Mouse (Mus musculus): Measurements from ENCODE around the gene Zc3h18. TPM values are rescaled to one million over a fixed set of nuclear protein-coding genes. Genes with fewer than 3 reads are reported as not detected.

The Zc3h18 gene
- polyA plus RNA-seq, 1 experiment from 2014 or later: 30.6 TPM

- ATAC-seq (ENCODE audit: low FRiP score): no peak
- Histone ChIP-seq H3K27ac (replicated peaks) (no peak overlapping the region), H3K36me3 (no peaks in the 10 kb centered on the region), H3K4me2 (no peak overlapping the region), H3K4me3 (replicated peaks) (no peak overlapping the region), H3K9me3 (replicated peaks) (no peaks in the 10 kb centered on the region), H3K27me3 (replicated peaks) (peaks cover 75% of the 10 kb centered on the region), H3K9ac (replicated peaks) (no peak overlapping the region), H3K4me1 (peaks cover 33% of the 10 kb centered on the region)
- 58% methylated on average over 6 of the region's 6 CpGs for WGBS
Measured at GRCm38 (mm10) chr8:122338852-122339251, 37.6 kb upstream of the Zc3h18 start.

GRCm38 (mm10) chr8:122340761-122341160, 35.6 kb upstream of the Zc3h18 start:
- 83% methylated on average over 3 of the region's 3 CpGs for WGBS
- peaks cover 60% of the 10 kb centered on the region for H3K27me3 ChIP-seq (replicated peaks)
- H3K36me3 ChIP-seq: no peaks in the 10 kb centered on the region
- H3K4me3 ChIP-seq (replicated peaks): no peak overlapping the region
- H3K9ac ChIP-seq (replicated peaks): no peak overlapping the region
- H3K4me2 ChIP-seq: no peak overlapping the region
- H3K9me3 ChIP-seq (replicated peaks): no peaks in the 10 kb centered on the region
- no peak for ATAC-seq (ENCODE audit: low FRiP score)
- H3K4me1 ChIP-seq: peaks cover 40% of the 10 kb centered on the region
- H3K27ac ChIP-seq (replicated peaks): no peak overlapping the region

GRCm38 (mm10) chr8:122341790-122342189, 34.6 kb upstream of the Zc3h18 start:
- 88% methylated on average over 6 of the region's 6 CpGs for WGBS
- peaks cover 53% of the 10 kb centered on the region for H3K27me3 ChIP-seq (replicated peaks)
- no peak for ATAC-seq (ENCODE audit: low FRiP score)
- H3K27ac ChIP-seq (replicated peaks): no peak overlapping the region
- H3K9me3 ChIP-seq (replicated peaks): no peaks in the 10 kb centered on the region
- H3K4me1 ChIP-seq: peaks cover 29% of the 10 kb centered on the region
- no peak overlapping the region for H3K4me2 ChIP-seq
- H3K4me3 ChIP-seq (replicated peaks): no peak overlapping the region
- no peak overlapping the region for H3K9ac ChIP-seq (replicated peaks)
- H3K36me3 ChIP-seq: no peaks in the 10 kb centered on the region

- 43% methylated on average over 5 of the region's 5 CpGs for WGBS
- ATAC-seq (ENCODE audit: low FRiP score): no peak
- H3K36me3 ChIP-seq: no peaks in the 10 kb centered on the region
- H3K4me1 ChIP-seq: peaks cover 27% of the 10 kb centered on the region
- H3K9ac ChIP-seq (replicated peaks): no peak overlapping the region
- H3K4me2 ChIP-seq: 0 out of 2 replicates have a peak overlapping the region, but pooled peaks have one; percentile 54
- H3K4me3 ChIP-seq (replicated peaks): no peak overlapping the region
- H3K27ac ChIP-seq (replicated peaks): no peak overlapping the region
- H3K9me3 ChIP-seq (replicated peaks): no peaks in the 10 kb centered on the region
- peaks cover 47% of the 10 kb centered on the region for H3K27me3 ChIP-seq (replicated peaks)
Measured at GRCm38 (mm10) chr8:122342362-122342761, 34.0 kb upstream of the Zc3h18 start.

GRCm38 (mm10) chr8:122342806-122343209, 33.6 kb upstream of the Zc3h18 start:
- no peak overlapping the region for H3K9ac ChIP-seq (replicated peaks)
- no peaks in the 10 kb centered on the region for H3K36me3 ChIP-seq
- H3K4me2 ChIP-seq: peak overlapping the region; percentile 54
- H3K4me3 ChIP-seq (replicated peaks): no peak overlapping the region
- 4% methylated on average over 9 of the region's 9 CpGs for WGBS
- no peak overlapping the region for H3K27ac ChIP-seq (replicated peaks)
- peaks cover 43% of the 10 kb centered on the region for H3K27me3 ChIP-seq (replicated peaks)
- H3K9me3 ChIP-seq (replicated peaks): no peaks in the 10 kb centered on the region
- H3K4me1 ChIP-seq: peaks cover 31% of the 10 kb centered on the region
- ATAC-seq (ENCODE audit: low FRiP score): no peak

GRCm38 (mm10) chr8:122343341-122343740, 33.1 kb upstream of the Zc3h18 start:
- Histone ChIP-seq H3K27me3 (replicated peaks) (peaks cover 38% of the 10 kb centered on the region), H3K27ac (replicated peaks) (no peak overlapping the region), H3K36me3 (no peaks in the 10 kb centered on the region), H3K4me3 (replicated peaks) (peak overlapping the region; percentile 21), H3K4me1 (peaks cover 33% of the 10 kb centered on the region), H3K9ac (replicated peaks) (peak overlapping the region; percentile 28; the same call in 1 of the 2 replicates), H3K9me3 (replicated peaks) (no peaks in the 10 kb centered on the region), H3K4me2 (peak overlapping the region; percentile 54)
- no peak for ATAC-seq (ENCODE audit: low FRiP score)
- WGBS: 4% methylated on average over 11 of the region's 11 CpGs

GRCm38 (mm10) chr8:122343758-122344157, 32.7 kb upstream of the Zc3h18 start:
- no peak for ATAC-seq (ENCODE audit: low FRiP score)
- H3K4me1 ChIP-seq: peaks cover 33% of the 10 kb centered on the region
- H3K27me3 ChIP-seq (replicated peaks): peaks cover 35% of the 10 kb centered on the region
- no peaks in the 10 kb centered on the region for H3K9me3 ChIP-seq (replicated peaks)
- under 1% methylated on average over 14 of the region's 14 CpGs for WGBS
- no peaks in the 10 kb centered on the region for H3K36me3 ChIP-seq
- peak overlapping the region; percentile 54 for H3K4me2 ChIP-seq
- H3K4me3 ChIP-seq (replicated peaks): peak overlapping the region; percentile 21
- no peak overlapping the region for H3K27ac ChIP-seq (replicated peaks)
- peak overlapping the region; percentile 28; the same call in 1 of the 2 replicates for H3K9ac ChIP-seq (replicated peaks)

- Histone ChIP-seq H3K4me3 (replicated peaks) (no peak overlapping the region), H3K9me3 (replicated peaks) (no peaks in the 10 kb centered on the region), H3K27me3 (replicated peaks) (peaks cover 31% of the 10 kb centered on the region), H3K4me2 (no peak overlapping the region), H3K27ac (replicated peaks) (no peak overlapping the region), H3K9ac (replicated peaks) (no peak overlapping the region), H3K36me3 (no peaks in the 10 kb centered on the region), H3K4me1 (peaks cover 33% of the 10 kb centered on the region)
- ATAC-seq (ENCODE audit: low FRiP score): no peak
- WGBS: 6% methylated on average over 3 of the region's 5 CpGs
Measured at GRCm38 (mm10) chr8:122344219-122344618, 32.2 kb upstream of the Zc3h18 start.

GRCm38 (mm10) chr8:122345181-122346095, 31.0 kb upstream of the Zc3h18 start:
- peaks cover 29% of the 10 kb centered on the region for H3K27me3 ChIP-seq (replicated peaks)
- 54% methylated on average over 12 of the region's 12 CpGs for WGBS
- no peak overlapping the region for H3K9ac ChIP-seq (replicated peaks)
- H3K9me3 ChIP-seq (replicated peaks): no peaks in the 10 kb centered on the region
- H3K36me3 ChIP-seq: no peaks in the 10 kb centered on the region
- H3K27ac ChIP-seq (replicated peaks): no peak overlapping the region
- no peak overlapping the region for H3K4me2 ChIP-seq
- H3K4me3 ChIP-seq (replicated peaks): no peak overlapping the region
- ATAC-seq (ENCODE audit: low FRiP score): no peak
- H3K4me1 ChIP-seq: peaks cover 35% of the 10 kb centered on the region

GRCm38 (mm10) chr8:122347811-122348552, 28.4 kb upstream of the Zc3h18 start:
- Histone ChIP-seq H3K4me2 (no peak overlapping the region), H3K27ac (replicated peaks) (no peak overlapping the region), H3K36me3 (no peaks in the 10 kb centered on the region), H3K4me3 (replicated peaks) (no peak overlapping the region), H3K9ac (replicated peaks) (no peak overlapping the region), H3K4me1 (peaks cover 33% of the 10 kb centered on the region), H3K27me3 (replicated peaks) (peaks cover 16% of the 10 kb centered on the region), H3K9me3 (replicated peaks) (no peaks in the 10 kb centered on the region)
- WGBS: 62% methylated on average over 5 of the region's 5 CpGs
- no peak for ATAC-seq (ENCODE audit: low FRiP score)

GRCm38 (mm10) chr8:122349357-122350297, 26.8 kb upstream of the Zc3h18 start:
- H3K4me3 ChIP-seq (replicated peaks): no peak overlapping the region
- H3K27me3 ChIP-seq (replicated peaks): peaks cover 3% of the 10 kb centered on the region
- no peak for ATAC-seq (ENCODE audit: low FRiP score)

More at GRCm38 (mm10) chr8:122349357-122350297, 26.8 kb upstream of the Zc3h18 start:
- no peaks in the 10 kb centered on the region for H3K36me3 ChIP-seq
- no peak overlapping the region for H3K27ac ChIP-seq (replicated peaks)
- H3K9ac ChIP-seq (replicated peaks): no peak overlapping the region
- WGBS: 47% methylated on average over 15 of the region's 15 CpGs
- no peaks in the 10 kb centered on the region for H3K9me3 ChIP-seq (replicated peaks)
- peaks cover 18% of the 10 kb centered on the region for H3K4me1 ChIP-seq
- no peak overlapping the region for H3K4me2 ChIP-seq

Data from neural tube, embryonic 15.5 days (tissue).